Mouse (Mus musculus): ENCODE data around the gene Muc1. TPM values are rescaled to one million over a fixed set of nuclear protein-coding genes. Genes with fewer than 3 reads are reported as not detected.
A peak's percentile ranks its signal among the peaks of the same experiment; 100 is the strongest.

Muc1 gene
- total and polyA plus RNA-seq, 2 experiments from 2014 or later: 0.27 to 1.3 TPM

DNA sequence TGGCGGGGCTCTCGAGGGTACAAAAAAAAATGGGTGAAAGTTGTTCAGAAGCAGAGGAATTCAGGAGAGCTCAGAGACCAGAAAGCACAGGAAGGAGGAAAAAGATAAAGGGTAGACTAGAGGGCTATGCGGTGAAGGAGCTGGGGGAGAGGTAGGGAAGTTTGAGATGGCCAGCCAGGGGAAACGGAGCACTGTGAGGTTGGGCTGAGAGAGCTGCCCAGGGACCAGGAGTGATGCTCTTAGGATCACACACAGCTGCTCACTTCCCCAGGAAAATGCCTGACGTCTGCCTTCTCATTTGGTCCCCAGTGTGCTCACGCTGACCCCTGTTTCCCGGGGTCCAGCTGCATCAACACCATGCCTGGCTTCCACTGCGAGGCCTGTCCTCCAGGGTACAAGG is 9.3 kb upstream of the Muc1 start:
- ATAC-seq (no peak), DNase-seq (no peak)
- H3K4me2 ChIP-seq (ENCODE audit: low read depth): no peak overlapping the region
- WGBS: 50% methylated on average over 8 of the region's 8 CpGs
- TF ChIP-seq CTCF (IDR thresholded peaks at IDR 0.05; ENCODE audit: low read depth): no peak
- no peaks in the 10 kb centered on the region for H3K4me1 ChIP-seq (ENCODE audit: insufficient read depth)
- no peak overlapping the region for H3K9ac ChIP-seq
- no peaks in the 10 kb centered on the region for H3K27me3 ChIP-seq (ENCODE audit: insufficient read depth, low read length)
- H3K36me3 ChIP-seq (ENCODE audit: insufficient read depth): peaks cover 23% of the 10 kb centered on the region
- no peak overlapping the region for H3K4me3 ChIP-seq (ENCODE audit: low read depth, low read length)
- no peak overlapping the region; the same call in 1 of the 2 replicates for H3K27ac ChIP-seq (ENCODE audit: low read depth, low read length)
- no peaks in the 10 kb centered on the region for H3K9me3 ChIP-seq (ENCODE audit: low read length)

GRCm38 (mm10) chr3:89221167-89221566 is 7.7 kb upstream of the Muc1 start:
- H3K9ac ChIP-seq: no peak overlapping the region
- no peak overlapping the region for H3K4me2 ChIP-seq (ENCODE audit: low read depth)
- WGBS: 58% methylated on average over 5 of the region's 5 CpGs
- no peak overlapping the region for H3K27ac ChIP-seq (ENCODE audit: low read depth, low read length)
- no peak for DNase-seq
- TF ChIP-seq CTCF (IDR thresholded peaks at IDR 0.05; ENCODE audit: low read depth): no peak
- peaks cover 23% of the 10 kb centered on the region for H3K36me3 ChIP-seq (ENCODE audit: insufficient read depth)
- no peaks in the 10 kb centered on the region for H3K27me3 ChIP-seq (ENCODE audit: insufficient read depth, low read length)
- peaks cover 10% of the 10 kb centered on the region for H3K4me1 ChIP-seq (ENCODE audit: insufficient read depth)
- H3K9me3 ChIP-seq (ENCODE audit: low read length): no peaks in the 10 kb centered on the region
- H3K4me3 ChIP-seq (ENCODE audit: low read depth, low read length): no peak overlapping the region
- ATAC-seq: no peak

DNA sequence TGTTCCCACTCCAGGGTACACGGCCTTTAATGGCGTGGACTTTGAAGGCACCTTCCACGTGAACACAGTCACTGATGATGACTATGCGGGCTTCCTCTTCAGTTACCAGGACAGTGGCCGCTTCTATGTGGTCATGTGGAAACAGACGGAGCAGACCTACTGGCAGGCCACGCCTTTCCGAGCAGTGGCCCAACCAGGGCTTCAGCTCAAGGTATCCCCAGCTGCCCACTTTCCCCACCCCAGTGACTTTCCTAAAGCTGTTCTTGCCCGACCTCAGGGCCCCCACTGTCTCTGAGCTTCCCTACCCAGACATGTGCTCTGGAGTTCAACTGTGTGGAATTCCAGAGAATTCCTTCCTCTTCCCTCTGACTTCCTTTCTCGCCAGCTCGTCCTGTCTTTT is 4.1 kb upstream of the Muc1 start:
- no peak for DNase-seq
- H3K4me2 ChIP-seq (ENCODE audit: low read depth): peak overlapping the region; percentile 91
- H3K4me1 ChIP-seq (ENCODE audit: insufficient read depth): peaks cover 28% of the 10 kb centered on the region
- H3K9ac ChIP-seq: peak overlapping the region; percentile 53
- 20% methylated on average over 11 of the region's 11 CpGs for WGBS
- no peaks in the 10 kb centered on the region for H3K27me3 ChIP-seq (ENCODE audit: insufficient read depth, low read length)
- H3K9me3 ChIP-seq (ENCODE audit: low read length): no peaks in the 10 kb centered on the region
- peaks cover 15% of the 10 kb centered on the region for H3K36me3 ChIP-seq (ENCODE audit: insufficient read depth)
- peak overlapping the region; percentile 80 for H3K27ac ChIP-seq (ENCODE audit: low read depth, low read length)
- no peak for TF ChIP-seq CTCF (IDR thresholded peaks at IDR 0.05; ENCODE audit: low read depth)
- peak overlapping the region; percentile 45; the same call in 1 of the 2 replicates for H3K4me3 ChIP-seq (ENCODE audit: low read depth, low read length)
- no peak for ATAC-seq

DNA sequence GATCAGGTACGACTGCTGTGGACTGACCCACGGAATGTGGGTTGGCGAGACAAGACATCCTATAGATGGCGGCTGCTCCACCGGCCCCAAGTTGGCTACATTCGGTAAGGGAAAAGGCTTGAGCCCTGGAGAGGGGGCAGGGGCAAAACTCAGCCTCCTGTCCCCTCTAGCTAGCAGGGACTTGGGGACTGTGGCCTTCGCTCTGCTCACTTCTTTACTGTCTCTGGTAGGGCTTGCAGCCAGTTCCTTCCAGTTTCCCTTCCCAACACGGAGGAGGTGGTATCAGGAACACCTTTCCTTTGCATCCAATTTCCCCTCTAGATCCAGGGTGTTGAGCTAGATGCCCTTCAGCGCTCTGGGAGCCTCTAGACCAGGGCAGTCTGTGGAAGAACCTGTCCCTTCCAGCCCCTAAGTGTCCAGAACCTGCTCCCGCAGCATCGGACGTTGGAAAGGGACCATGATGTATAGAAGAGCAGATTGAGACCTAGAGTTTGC is 3.5 kb upstream of the Muc1 start:
- no peak for ATAC-seq
- H3K4me2 ChIP-seq (ENCODE audit: low read depth): peak overlapping the region; percentile 91
- H3K9ac ChIP-seq: peak overlapping the region; percentile 53
- peak overlapping the region; percentile 80 for H3K27ac ChIP-seq (ENCODE audit: low read depth, low read length)
- H3K36me3 ChIP-seq (ENCODE audit: insufficient read depth): peaks cover 12% of the 10 kb centered on the region; the same call in 1 of the 2 replicates
- H3K4me1 ChIP-seq (ENCODE audit: insufficient read depth): peaks cover 28% of the 10 kb centered on the region
- no peaks in the 10 kb centered on the region for H3K9me3 ChIP-seq (ENCODE audit: low read length)
- H3K4me3 ChIP-seq (ENCODE audit: low read depth, low read length): peak overlapping the region; percentile 45
- WGBS: 13% methylated on average over 12 of the region's 12 CpGs
- H3K27me3 ChIP-seq (ENCODE audit: insufficient read depth, low read length): no peaks in the 10 kb centered on the region
- TF ChIP-seq CTCF (IDR thresholded peaks at IDR 0.05; ENCODE audit: low read depth): no peak
- no peak for DNase-seq

DNA sequence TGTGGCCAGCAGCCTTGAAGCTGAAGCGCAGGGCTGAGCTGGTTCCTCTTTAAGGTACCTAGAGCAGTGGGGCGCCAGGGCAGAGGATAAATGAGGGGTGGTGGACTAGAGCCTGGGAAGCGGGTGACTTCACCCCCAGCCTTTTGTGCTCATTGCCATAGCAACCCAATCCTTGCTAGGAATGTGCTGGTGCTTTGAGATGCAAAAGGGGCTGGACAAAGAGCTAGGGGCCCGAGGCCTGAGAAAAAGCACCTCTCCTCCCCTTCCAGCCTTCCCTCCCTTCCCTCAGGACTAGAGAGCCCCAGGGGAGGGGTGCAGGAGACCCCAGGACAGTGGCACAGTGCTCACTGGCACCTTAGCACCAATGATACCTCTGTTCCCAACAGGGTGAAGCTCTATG is 2.9 kb upstream of the Muc1 start:
- TF ChIP-seq CTCF (IDR thresholded peaks at IDR 0.05; ENCODE audit: low read depth): no peak
- peaks cover 28% of the 10 kb centered on the region for H3K4me1 ChIP-seq (ENCODE audit: insufficient read depth)
- 15% methylated on average over 4 of the region's 4 CpGs for WGBS

GRCm38 (mm10) chr3:89226361-89226760 is 2.5 kb upstream of the Muc1 start:
- H3K9ac ChIP-seq: peak overlapping the region; percentile 53
- WGBS: 3% methylated on average over 11 of the region's 11 CpGs
- no peak for TF ChIP-seq CTCF (IDR thresholded peaks at IDR 0.05; ENCODE audit: low read depth)
- peak overlapping the region; percentile 80 for H3K27ac ChIP-seq (ENCODE audit: low read depth, low read length)
- H3K36me3 ChIP-seq (ENCODE audit: insufficient read depth): peaks cover 7% of the 10 kb centered on the region; the same call in 1 of the 2 replicates
- DNase-seq (no peak), ATAC-seq (no peak)
- no peaks in the 10 kb centered on the region for H3K9me3 ChIP-seq (ENCODE audit: low read length)
- H3K4me3 ChIP-seq (ENCODE audit: low read depth, low read length): peak overlapping the region; percentile 45
- H3K4me1 ChIP-seq (ENCODE audit: insufficient read depth): peaks cover 28% of the 10 kb centered on the region
- no peaks in the 10 kb centered on the region for H3K27me3 ChIP-seq (ENCODE audit: insufficient read depth, low read length)
- H3K4me2 ChIP-seq (ENCODE audit: low read depth): peak overlapping the region; percentile 91

More for the DNA sequence above, 2.9 kb upstream of the Muc1 start:
- peak; percentile 45 for ATAC-seq
- Histone ChIP-seq H3K4me3 (ENCODE audit: low read depth, low read length) (peak overlapping the region; percentile 45), H3K9ac (peak overlapping the region; percentile 53), H3K4me2 (ENCODE audit: low read depth) (peak overlapping the region; percentile 91), H3K27ac (ENCODE audit: low read depth, low read length) (peak overlapping the region; percentile 80), H3K36me3 (ENCODE audit: insufficient read depth) (peaks cover 12% of the 10 kb centered on the region; the same call in 1 of the 2 replicates), H3K27me3 (ENCODE audit: insufficient read depth, low read length) (no peaks in the 10 kb centered on the region), H3K9me3 (ENCODE audit: low read length) (no peaks in the 10 kb centered on the region)
- DNase-seq: peak; percentile 71

DNA sequence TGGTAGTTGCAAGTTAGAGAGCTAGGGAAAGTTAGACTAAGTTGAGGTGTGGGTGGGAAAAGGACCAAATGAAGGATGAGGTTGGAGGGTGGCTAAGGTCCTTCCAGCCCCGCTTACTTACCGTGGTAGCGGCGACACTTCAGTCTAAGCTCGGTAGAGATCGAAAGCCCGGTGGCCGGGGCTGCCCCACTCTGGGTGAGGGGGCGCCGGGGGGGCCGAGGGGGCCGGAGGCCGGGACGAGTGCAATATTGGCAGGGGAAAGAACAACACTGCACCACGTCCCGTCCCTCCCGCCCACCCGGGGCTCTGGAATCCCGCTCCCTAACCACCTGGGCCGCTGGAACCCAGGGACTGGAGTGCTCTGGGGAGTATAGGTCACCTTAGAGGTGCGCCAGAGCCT is 2.0 kb upstream of the Muc1 start, which contains the start of gene Mtx1:
Gene Mtx1 (minus strand): TSS at position 189 of the 400 bp plus-strand sequence.
- Histone ChIP-seq H3K9me3 (ENCODE audit: low read length) (no peaks in the 10 kb centered on the region), H3K36me3 (ENCODE audit: insufficient read depth) (peaks cover 5% of the 10 kb centered on the region; the same call in 1 of the 2 replicates), H3K27me3 (ENCODE audit: insufficient read depth, low read length) (no peaks in the 10 kb centered on the region), H3K27ac (ENCODE audit: low read depth, low read length) (peak within 1 kb of the TSS; percentile 80), H3K4me1 (ENCODE audit: insufficient read depth) (peaks cover 28% of the 10 kb centered on the region), H3K9ac (peak within 1 kb of the TSS; percentile 53), H3K4me2 (ENCODE audit: low read depth) (peak within 1 kb of the TSS; percentile 91), H3K4me3 (ENCODE audit: low read depth, low read length) (peak within 1 kb of the TSS; percentile 45)
- ATAC-seq: peak; percentile 3; the same call in 1 of the 2 replicates
- TF ChIP-seq CTCF (IDR thresholded peaks at IDR 0.05; ENCODE audit: low read depth): no peak
- WGBS: 3% methylated on average over 21 of the region's 21 CpGs
- no peak for DNase-seq

All from forebrain, postnatal 0 days (tissue).